Mouse (Mus musculus) gonadal fat pad, adult 2 months (tissue): Measurements from ENCODE around the gene Ireb2. TPM values are rescaled to one million over a fixed set of nuclear protein-coding genes. Genes with fewer than 3 reads are reported as not detected.
"Not testable (repeated sequence)": the region's sequence is repeated elsewhere in the genome, so short reads cannot be mapped to it uniquely, and the experiment has no call there.

Source experiments
- DNase-seq: peaks from one replicate; pipeline ENCODE4 v3.0.0-alpha.2; 2012; ENCODE audit warnings: low read depth
- polyA plus RNA-seq: library from polyadenylated mRNA; depleted of rRNA; stranded (reverse); fragments of >200 nt; gene quantifications from 2 replicates; pipeline ENCODE4 v1.2.3, GENCODE M21; 2012; rRNA removed

The Ireb2 gene
- polyA plus RNA-seq, result 9.6 and 12.7 TPM in 2 replicates

- DNase-seq, result no peak
Measured at GRCm38 (mm10) chr9:54863363-54864281, at the start of gene Ireb2. Ireb2 (plus strand) TSS chr9:54863789.

GRCm38 (mm10) chr9:54816508-54817201 lies 46.9 kb upstream of the Ireb2 start:
- DNase-seq, result no peak

GRCm38 (mm10) chr9:54821442-54822100 lies 42.0 kb upstream of the Ireb2 start:
- DNase-seq, result no peak

- no peak for DNase-seq
Measured at GRCm38 (mm10) chr9:54829760-54830159, 33.8 kb upstream of the Ireb2 start.

GRCm38 (mm10) chr9:54830624-54831023 lies 33.0 kb upstream of the Ireb2 start:
- DNase-seq, result no peak

GRCm38 (mm10) chr9:54833831-54834230 lies 29.8 kb upstream of the Ireb2 start:
- no peak for DNase-seq

GRCm38 (mm10) chr9:54835951-54836717 lies 27.5 kb upstream of the Ireb2 start:
- not testable (repeated sequence) for DNase-seq

- no peak for DNase-seq
Measured at GRCm38 (mm10) chr9:54837835-54838234, 25.8 kb upstream of the Ireb2 start.

GRCm38 (mm10) chr9:54840145-54840544 lies 23.4 kb upstream of the Ireb2 start:
- DNase-seq, result no peak

GRCm38 (mm10) chr9:54842311-54842710 lies 21.3 kb upstream of the Ireb2 start:
- no peak for DNase-seq

- no peak for DNase-seq
Measured at GRCm38 (mm10) chr9:54843887-54844286, 19.7 kb upstream of the Ireb2 start.

- DNase-seq, result peak; percentile 92
Measured at GRCm38 (mm10) chr9:54844556-54845176, 18.9 kb upstream of the Ireb2 start.

GRCm38 (mm10) chr9:54848203-54848602 lies 15.4 kb upstream of the Ireb2 start:
- DNase-seq, result peak; percentile 71

GRCm38 (mm10) chr9:54853036-54853435 lies 10.6 kb upstream of the Ireb2 start:
- not testable (repeated sequence) for DNase-seq

GRCm38 (mm10) chr9:54853619-54854018 lies 10.0 kb upstream of the Ireb2 start:
- DNase-seq, result no peak

- DNase-seq, result no peak
Measured at GRCm38 (mm10) chr9:54855638-54856037, 8.0 kb upstream of the Ireb2 start.

- DNase-seq, result no peak
Measured at GRCm38 (mm10) chr9:54856121-54856520, 7.5 kb upstream of the Ireb2 start.

- no peak for DNase-seq
Measured at GRCm38 (mm10) chr9:54857474-54857873, 6.1 kb upstream of the Ireb2 start.

- no peak for DNase-seq
Measured at GRCm38 (mm10) chr9:54860526-54860925, 3.1 kb upstream of the Ireb2 start.

GRCm38 (mm10) chr9:54878759-54879158 lies 15.2 kb downstream of the Ireb2 start:
- no peak for DNase-seq

- DNase-seq, result no peak
Measured at GRCm38 (mm10) chr9:54892111-54892510, 28.5 kb downstream of the Ireb2 start.
